Mouse (Mus musculus): ENCODE data around the gene Rsph14.

The Rsph14 gene

DNA sequence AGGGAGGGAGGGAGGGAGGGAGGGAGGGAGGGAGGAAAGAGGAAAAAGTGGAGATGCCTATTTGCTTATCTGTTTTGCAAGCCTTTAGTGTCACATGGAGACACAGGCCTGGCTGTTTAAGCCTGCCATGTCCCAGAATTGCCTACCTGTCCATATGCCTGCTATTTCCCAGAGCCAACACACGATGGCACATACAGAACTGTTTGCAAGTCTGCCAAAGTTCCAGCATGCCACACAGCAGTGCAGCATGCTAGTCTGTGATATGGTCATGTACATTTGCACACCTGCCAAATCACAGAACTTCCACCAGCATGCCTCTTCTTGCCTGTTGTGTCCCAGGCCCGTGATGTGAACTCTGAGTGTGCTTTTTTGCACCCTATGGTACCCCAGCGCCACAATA lies 101.8 kb downstream of the Rsph14 start:
- ChIA-PET CTCF (no interaction called here), POLR2A (no interaction called here)

DNA sequence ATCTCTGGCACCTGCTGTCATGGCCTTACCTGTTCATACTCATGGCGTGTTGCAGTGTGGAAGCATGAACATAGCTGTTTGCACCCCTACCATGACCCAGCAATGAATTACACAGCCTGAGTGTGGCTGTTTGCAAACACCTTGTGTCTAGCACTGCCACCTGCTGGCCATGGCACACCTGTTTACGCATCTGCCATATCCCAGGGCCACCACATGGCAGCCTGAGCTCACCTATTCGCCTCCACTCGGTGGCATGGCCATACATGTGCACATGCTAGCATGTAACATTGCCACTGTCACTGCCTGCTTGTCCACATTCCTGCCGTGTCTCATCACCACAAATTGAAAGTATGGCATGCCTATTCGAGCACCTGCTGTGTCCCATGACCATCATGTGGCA lies 102.8 kb downstream of the Rsph14 start:
- ChIA-PET CTCF (interaction anchor here in 3 of 4 experiments (0.5 to 1.5 kb wide), 8 partner anchors 9 to 323 kb away, joined by 3 to 5 read pairs (median 3); no protein-coding TSS in a partner anchor), POLR2A (interaction anchor here in 1 of 4 experiments (0.8 kb wide), 1 partner anchor 9 kb away, joined by 3 read pairs; no protein-coding TSS in a partner anchor)

DNA sequence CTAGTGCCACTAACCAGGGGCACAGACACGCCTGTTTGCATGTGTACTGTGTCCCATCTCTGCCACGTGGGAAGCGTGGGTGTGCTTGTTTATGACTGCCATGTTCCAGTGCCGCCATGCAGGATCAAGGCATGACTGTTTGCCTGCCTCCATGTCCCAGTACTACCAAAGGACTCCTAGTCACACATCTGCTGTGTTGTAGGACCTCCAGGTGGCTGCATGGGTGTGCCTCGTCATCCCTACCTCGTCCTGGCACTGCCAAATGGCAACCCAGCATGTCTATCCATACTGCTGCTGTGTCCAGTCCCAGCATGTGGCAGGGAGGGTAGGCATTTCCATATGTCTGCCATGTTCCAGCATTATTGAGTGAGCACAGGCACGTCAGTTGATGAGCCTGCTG lies 104.1 kb downstream of the Rsph14 start:
- POLR2A ChIA-PET = no interaction called here
- CTCF ChIA-PET = no interaction called here

DNA sequence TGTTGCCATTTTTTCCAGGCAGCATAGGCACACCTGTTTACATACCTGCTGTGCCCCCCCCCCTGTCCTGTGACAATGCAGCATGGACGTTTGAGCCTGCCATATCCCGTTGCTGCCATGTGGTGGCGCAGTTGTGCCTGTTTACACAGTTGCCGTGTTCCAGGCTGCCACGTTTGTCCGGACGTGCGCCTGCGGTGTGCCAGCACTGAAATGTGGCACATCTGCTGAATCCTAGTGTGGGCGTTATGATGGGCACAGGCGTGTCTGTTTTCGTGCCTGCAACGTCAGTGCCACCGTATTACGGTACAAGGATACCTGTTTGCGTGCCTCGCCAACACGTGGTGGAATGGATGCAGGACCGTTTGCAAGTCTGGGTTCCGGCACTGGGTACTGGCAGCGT lies 107.1 kb downstream of the Rsph14 start:
- CTCF ChIA-PET = interaction anchor here in 3 of 4 experiments (0.5 to 1.3 kb wide), 3 partner anchors 93 to 281 kb away, joined by 3 to 6 read pairs (median 3); no protein-coding TSS in a partner anchor
- POLR2A ChIA-PET = no interaction called here

DNA sequence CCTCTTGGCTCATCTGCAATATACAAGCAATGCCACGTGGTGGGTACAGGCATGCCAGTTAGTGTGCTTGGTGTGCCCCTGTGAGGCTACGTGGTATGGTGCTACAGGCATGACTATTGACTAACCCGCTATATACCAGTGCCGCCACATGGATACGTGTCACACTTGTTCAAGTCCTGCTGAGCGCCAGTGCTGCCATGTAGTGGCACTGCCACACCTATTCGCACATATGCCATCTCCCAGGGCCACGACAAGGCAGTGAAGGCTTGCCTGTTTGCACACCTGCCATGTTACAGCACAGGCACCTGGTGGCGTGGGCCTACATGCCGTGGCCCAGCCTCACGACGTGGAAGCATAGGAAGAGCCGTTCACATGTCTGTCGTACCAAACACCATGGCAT lies 108.1 kb downstream of the Rsph14 start:
- ChIA-PET CTCF (interaction anchor here in 3 of 4 experiments (1.1 to 3.1 kb wide), 3 partner anchors 227 to 228 kb away, joined by 3 to 15 read pairs (median 6); no protein-coding TSS in a partner anchor), POLR2A (interaction anchor here in 1 of 4 experiments (0.6 kb wide), 1 partner anchor 236 kb away, joined by 3 read pairs; no protein-coding TSS in a partner anchor)

DNA sequence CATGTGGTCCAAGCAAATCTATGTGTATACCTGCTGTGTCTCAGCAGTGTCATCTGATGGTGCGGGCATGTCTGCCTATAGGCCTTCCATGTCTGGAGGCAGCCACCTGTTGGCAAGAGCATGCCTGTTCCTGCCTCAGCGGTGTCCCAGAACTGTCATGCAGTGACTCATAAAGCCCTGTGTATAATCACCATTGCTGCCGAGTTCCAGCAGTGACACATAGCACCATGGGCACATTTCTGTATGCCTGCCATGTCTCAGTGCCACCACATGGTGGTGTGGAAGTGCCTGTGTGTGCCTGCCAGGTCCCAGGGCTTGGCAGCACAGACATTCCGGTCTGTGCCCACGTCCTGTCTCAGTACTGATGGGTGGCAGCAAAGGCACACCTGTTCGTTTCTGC lies 109.6 kb downstream of the Rsph14 start:
- CTCF ChIA-PET = interaction anchor here in 2 of 4 experiments (1.3 to 3.1 kb wide), 3 partner anchors 229 to 270 kb away, joined by 3 to 15 read pairs (median 5); no protein-coding TSS in a partner anchor
- POLR2A ChIA-PET = no interaction called here

DNA sequence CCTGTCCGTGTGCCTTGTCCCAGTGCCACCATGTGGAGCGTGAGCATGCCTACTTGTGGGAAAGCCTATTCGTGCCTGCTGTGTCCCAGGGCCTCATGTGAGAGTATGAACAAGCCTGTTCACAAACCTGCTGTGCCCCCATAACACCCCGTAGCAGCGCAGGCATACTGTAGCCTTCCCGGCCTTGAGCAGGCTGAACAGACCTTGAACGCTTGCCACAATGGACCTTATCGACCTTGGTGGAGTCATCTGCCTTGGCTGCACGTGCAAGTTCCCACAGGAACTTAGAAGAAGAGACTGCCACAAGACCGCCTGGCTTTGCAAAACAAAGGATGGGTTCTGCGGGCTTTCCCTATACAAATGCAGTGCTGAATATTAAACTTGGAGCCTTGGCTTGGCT lies 110.8 kb downstream of the Rsph14 start:
- CTCF ChIA-PET = interaction anchor here (0.5 to 3.1 kb wide), 11 partner anchors 13 to 523 kb away, joined by 3 to 15 read pairs (median 5); partner anchors contain the start of gene Gnaz (in 1 of the 4)
- POLR2A ChIA-PET = interaction anchor here in 3 of 4 experiments (0.6 to 1.0 kb wide), 4 partner anchors 8 to 971 kb away, joined by 3 read pairs; no protein-coding TSS in a partner anchor

DNA sequence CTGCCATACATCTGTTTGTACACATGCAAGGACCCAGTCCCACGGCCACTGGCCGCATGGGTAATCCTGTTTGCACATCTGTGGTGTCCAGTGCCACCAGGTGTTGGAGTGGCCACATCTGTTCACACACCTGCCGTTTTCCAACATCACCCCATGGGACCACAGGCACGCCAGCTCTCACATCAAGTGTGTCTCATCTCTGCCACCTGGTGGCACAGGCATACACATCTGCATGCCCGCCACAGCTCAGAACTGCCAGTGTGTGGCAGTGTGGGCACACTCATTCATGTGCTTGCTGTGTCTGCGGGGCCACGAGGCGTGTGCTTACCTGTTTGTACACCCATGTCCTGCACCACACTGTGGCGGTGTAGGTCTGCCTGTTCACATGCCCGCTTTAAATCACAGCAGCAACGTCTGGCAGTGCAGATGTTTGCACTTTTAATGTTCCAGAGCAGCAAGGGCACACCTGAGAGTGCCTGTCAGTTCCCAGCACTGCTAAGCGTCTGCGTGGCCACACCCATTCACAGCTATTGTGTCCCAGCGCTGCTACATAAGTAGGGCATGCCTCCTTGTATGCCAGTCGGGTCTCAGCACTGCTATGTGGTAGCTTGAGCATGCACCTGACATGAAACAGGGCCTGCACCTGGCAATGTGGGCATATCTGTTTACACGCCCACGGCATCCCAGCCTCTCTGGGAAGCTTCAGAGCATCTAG lies 111.4 kb downstream of the Rsph14 start:
- ChIA-PET CTCF (interaction anchor here (0.5 to 3.1 kb wide), 22 partner anchors 9 to 524 kb away, joined by 3 to 15 read pairs (median 4); partner anchors contain the start of gene Gnaz (in 1 of the 4)), POLR2A (interaction anchor here in 3 of 4 experiments (0.6 to 1.0 kb wide), 5 partner anchors 9 to 630 kb away, joined by 3 read pairs; no protein-coding TSS in a partner anchor)

DNA sequence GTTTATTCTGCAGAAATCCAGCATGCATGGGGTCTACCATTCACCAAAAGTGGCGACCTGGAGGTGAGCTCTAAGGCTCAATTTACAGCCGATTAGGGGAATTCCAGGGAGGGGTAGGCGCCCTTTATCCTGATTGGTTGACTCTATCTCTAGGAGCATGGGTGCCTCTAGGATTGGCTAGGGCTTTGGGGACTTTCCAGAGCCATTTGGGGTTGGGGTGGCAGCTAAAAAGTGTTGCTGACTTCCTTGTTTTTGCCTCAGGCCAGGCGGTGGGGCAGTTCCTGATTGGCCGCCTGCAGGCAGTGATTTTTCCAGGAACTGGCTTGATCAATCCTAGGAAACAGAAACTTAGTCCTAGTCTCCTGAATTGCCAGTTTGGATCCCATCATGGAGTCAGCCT lies 113.1 kb downstream of the Rsph14 start:
- ChIA-PET CTCF (interaction anchor here in 1 of 4 experiments (0.6 to 1.3 kb wide), 3 partner anchors 232 to 1500 kb away, joined by 3 to 4 read pairs (median 3); no protein-coding TSS in a partner anchor), POLR2A (interaction anchor here in 1 of 4 experiments (0.6 kb wide), 1 partner anchor 1309 kb away, joined by 3 read pairs; no protein-coding TSS in a partner anchor)

DNA sequence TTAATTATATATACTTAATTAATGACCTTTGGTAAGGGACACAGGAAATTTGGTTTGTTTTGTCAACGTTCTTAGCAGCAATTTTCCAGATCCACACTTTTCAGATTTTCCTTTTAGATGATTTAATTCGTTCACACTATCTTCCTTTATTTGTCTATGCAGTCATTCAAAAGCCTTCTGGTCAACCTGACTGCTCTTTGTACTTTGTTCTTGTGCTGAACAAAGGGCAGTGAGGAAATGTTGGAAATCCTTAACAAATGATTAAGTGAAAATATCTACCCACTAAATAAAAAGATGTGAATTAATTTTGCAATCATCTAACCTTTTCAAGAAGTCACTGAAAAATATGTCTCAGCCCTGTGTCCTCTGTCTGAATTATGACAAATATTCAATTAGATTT lies 124.0 kb downstream of the Rsph14 start:
- ChIA-PET CTCF (no interaction called here), POLR2A (no interaction called here)

Measured in embryonic stem cell, embryonic (primary cell).